Mouse (Mus musculus): ENCODE results near the gene Hist1h1t.
"Not testable (repeated sequence)": the region's sequence is repeated elsewhere in the genome, so short reads cannot be mapped to it uniquely, and the experiment has no call there.

The Hist1h1t gene

DNA sequence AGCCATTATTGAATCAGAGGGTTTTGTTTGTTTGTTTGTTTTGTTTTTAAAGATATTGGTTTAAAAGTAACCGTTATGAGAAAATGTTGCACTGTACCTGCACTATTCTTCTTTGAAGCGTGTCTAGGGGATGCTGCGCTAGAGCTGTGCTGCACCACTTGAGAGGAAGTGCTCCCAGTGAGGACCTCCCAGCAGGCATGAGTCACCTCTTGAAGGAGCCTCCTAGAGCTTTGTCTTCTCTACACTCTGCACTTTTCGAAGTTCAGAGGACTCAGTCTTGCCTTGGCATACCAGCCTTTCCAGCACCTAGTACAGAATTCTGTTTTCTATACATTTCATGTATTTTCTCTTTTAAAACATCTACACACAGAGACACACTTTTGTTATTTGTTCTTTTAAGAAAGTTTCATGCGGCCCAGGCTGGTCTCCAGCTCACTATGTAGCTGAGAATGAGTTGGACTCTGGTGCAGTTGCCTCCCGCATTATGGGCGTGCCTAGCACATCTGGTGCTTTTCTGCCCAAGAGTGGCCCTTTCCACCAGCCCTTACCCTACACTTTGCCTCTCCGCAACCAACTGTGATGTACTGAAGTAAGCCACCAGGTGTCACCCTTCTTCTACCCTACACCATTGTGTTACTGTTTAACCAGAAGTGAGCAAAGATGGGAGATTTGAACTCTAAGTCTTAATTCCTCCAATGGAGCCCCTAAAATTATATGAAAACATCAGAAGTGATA, 5.3 kb downstream of the Hist1h1t start:
- peak; percentile 56 to 82 for DNase-seq

- no peak for DNase-seq
These were observed 6.6 kb downstream of the Hist1h1t start for GRCm38 (mm10) chr13:23702220-23702619.

DNA sequence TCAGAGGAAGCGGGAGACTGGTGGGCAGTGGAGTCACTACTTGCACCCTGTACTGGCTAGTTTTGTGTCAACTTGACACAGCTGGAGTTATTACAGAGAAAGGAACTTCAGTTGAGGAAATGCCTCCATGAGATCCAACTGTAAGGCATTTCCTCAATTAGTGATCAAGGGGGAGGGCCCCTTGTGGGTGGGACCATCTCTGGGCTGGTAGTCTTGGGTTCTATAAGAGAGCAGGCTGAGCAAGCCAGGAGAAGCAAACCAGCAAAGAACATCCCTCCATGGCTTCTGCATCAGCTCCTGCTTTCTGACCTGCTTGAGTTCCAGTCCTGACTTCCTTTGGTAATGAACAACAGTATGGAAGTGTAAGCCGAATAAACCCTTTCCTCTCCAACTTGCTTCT, 7.2 kb downstream of the Hist1h1t start:
- DNase-seq: peak in 1 of 2 experiments; percentile 4

- peak in 1 of 2 experiments; percentile 16 for DNase-seq
These were observed 10.2 kb downstream of the Hist1h1t start for GRCm38 (mm10) chr13:23705751-23706356.

DNA sequence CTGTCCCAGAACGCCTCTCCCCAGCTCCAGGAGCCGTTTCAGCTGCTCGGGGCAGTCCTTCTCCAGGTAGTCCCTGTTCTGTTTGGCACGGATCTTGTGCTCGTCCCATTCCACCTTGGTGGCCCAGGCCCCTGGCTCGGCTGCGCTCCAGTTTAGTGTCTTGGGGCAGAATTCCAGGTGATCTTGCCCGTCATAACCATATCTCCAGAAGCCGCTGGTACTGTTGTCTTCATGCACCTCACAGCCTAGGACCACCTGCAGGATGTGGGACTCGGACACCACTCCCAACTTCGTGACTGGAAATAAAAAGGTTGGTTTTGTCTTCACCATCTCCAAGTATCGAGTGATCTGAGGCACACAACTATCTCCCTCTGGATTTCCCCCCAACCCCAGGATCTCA, 11.2 kb downstream of the Hist1h1t start:
- DNase-seq: peak in 1 of 2 experiments; percentile 2

DNA sequence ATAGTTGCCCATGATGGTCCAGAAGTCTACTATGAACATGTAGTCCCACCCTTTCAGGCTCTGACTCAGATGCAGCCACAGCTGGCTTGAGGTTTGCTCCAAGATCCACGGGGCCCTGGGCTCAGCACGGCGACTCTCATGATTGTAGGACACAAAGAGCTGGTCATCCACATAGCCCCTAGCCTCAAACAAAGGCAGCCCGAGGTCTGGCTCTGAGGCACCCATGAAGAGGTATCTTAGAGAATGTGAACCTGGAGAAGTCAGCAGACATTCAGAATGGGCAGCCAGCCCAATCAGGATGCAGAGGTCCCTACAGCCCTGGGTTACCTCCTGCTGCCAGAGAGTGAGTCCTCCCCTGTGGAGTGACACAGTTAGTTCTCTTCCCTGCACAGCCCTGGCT, 12.4 kb downstream of the Hist1h1t start:
- no peak for DNase-seq

DNA sequence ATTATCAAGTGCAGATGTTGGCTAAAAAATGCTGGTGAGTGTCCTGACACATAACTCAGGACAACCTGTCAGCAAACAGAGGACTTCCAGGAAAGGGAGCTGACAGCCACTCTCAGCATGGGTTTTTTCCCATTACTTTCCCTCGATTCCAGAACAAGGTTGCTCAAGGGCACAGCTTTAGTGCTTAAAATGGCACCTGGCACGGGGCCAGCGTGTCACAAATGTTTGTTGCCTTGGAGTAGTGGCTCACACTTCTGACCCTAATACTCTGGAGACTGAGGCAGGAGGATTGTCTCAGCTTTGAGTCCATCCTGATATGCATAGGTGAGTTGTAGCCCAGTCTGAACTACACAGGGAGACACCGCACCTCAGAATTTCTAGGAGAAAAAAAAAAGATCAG, 13.0 kb downstream of the Hist1h1t start:
- no peak for DNase-seq

DNA sequence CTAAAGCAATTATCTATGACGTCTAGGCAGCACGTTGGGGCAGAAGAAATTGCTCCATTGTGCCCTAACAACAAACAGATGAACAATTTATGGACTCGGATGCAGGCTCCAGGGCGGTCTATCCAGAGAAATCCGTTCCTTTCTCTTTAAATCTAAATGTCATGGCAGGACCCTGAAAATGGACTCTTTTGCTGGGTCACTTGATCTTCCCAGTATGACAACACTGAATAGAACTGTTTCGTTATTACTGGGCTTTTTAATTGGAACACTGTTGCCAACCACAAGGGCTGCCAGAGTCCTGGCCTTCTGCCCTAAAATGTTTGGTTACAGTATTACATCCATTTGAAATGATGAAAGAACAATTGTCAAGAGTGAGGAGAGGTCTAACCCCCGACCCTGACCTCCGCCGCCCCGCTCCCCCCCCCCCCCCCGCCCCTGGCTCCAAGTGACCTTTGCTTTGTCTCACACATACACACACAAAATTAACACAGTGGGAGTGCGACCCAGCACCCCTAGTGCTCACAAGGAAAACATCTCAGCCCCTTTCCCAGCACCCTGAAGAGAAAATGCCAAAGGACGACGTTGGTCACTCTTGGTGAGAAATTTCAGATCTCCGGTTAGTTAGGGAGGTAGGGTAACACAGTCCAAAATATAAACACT, 14.2 kb downstream of the Hist1h1t start:
- no peak for DNase-seq

DNA sequence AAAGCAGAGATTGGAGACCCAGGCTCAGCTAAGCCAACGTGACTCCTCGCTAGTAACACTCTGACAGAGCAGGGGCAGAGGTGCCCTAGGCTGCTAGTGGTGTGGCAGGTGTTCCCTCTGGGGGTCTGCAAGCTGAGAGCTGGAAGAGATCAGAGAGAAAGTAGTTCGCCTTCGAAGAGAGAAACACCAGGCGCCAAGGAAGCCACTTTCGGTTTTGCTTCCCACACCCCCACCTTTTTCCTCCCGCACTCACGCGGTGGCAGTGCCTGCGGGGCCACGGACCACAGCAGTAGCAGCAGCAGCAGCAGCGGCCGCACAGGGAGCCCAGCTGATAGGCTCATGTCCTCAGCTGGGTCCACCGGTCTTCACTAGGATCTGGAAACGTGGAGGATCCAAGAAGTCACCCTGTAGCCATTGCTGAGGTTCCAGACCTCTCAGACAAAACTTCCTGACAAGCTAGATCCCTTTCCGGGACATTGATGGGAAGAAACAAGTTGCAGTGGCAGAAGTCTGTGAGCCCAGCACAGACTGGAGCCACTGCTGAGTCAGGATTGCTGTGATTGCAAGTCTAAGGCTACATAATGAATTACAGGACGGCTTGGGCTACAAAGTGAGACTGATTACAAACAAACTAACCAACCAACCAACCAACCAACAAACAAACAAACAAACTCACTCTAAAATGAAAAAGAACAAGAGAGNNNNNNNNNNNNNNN, 14.9 kb downstream of the Hist1h1t start, which contains the start of gene Hfe:
Gene Hfe (minus strand): TSS at position 481 of the 716 bp plus-strand sequence.
- peak; percentile 65 to 69 for DNase-seq

DNA sequence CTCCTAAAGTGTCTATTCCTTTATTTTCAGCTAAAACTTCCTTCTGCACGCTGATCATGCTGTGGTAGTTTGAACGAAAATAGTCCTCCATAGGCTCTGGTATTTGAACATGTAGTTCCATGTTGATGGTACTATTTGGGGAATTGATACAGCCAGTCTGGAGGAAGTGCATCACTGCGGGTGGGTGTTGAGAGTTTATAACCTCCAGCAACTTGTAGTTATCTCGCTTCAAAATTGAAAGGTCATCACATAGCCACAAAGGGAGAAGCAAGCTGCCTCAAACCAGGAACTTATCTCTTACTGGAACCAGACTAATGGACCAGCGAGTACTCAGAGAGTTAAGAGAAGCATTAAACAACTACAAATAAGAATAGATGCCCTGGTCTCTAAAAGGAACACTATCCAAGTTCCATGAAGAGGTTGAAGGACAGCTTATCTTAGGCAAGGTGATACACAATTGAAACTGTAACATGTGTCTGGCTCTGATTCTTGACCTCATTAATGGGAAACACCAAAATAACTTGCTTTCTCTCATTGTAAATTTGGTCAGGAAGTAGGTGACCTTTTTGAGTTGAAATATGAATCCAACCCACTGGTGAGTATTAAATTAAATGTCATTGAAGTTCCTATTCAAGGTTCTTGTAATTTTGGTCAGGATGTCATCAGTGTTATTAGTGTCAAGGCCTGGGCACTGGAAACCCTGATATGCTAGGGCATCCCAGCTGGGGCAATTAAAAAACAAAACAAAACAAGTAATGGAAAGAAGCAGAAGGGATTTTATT, 20.8 kb downstream of the Hist1h1t start:
- DNase-seq: no peak

DNA sequence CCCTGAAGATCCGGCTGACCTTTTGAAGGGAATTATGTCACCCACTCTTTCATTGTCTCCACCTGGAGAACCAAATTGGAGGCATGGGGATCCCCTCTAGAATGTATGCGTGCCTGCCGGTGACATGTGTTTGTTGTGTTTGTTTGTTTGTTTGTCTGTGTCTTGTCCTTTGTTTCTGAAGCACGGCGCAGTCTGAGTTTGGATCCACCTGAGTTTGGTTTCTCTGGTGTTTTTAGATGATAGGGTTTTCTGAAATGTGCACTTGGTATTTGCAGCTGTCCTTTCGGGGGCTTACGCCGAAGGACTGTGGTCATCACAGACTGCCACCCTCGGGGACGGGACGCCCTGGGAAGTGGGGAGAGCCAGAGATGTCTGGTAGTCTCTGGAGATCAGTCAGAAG, 21.6 kb downstream of the Hist1h1t start:
- DNase-seq: no peak

- DNase-seq: not testable (repeated sequence)
These were observed 22.1 kb downstream of the Hist1h1t start for GRCm38 (mm10) chr13:23717593-23718245.

- no peak for DNase-seq
These were observed 28.6 kb downstream of the Hist1h1t start for GRCm38 (mm10) chr13:23724239-23724638.

GRCm38 (mm10) chr13:23725213-23725612, 29.6 kb downstream of the Hist1h1t start:
- no peak for DNase-seq

DNA sequence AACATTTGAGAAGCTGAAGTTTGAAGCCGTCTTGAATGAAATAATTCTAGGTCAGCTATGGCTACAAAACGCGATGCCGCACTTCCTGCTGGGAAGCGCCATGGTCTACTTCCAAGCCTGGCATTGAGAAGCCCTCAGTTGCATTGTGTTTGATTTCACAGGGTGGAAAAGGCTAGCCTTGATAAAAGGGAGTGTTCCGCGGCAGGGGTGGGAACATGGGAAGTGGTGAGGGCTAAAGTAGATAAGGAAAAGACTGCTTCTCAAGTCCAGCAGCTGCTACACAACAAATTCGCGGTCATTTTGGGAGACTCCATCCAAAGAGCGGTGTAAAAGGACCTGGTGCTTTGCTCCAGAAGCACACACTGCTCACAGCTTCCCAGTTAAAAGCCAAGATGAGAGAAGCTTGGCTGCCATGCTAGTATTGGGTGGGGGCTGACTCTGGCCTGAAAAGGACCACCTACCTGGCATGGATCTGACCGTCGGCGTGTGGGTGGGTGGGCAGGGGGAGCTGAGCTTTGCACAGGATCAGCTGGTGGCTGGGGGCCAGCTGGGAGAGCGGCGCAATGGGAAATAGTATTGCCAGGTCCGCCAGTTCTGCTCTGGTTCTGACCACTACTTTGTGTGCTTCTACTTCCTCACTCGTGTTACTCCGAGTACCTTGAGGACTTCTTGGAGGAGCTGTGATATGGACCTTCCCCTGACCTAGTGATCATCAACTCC, 33.0 kb downstream of the Hist1h1t start:
- DNase-seq: no peak

- DNase-seq: no peak
These were observed 33.5 kb downstream of the Hist1h1t start for GRCm38 (mm10) chr13:23729192-23729525.

DNA sequence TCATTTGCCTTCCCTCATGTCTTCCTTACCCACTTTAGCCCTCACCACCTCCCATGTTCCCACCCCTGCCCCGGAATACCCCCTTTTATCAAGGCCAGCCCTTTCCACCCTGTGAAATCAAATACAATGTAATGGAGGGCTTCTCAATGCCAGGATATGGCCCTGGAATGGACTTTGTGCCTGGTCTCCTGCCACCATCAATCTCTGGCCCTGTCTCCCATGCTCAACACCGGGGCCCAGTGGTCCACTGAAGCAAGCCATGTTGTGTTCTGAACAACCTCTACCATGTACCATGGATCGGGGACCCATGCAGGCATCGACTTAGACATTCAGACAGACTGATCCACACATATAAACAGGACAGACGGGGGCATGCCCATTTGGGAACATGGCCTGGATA, 34.1 kb downstream of the Hist1h1t start:
- no peak for DNase-seq

DNA sequence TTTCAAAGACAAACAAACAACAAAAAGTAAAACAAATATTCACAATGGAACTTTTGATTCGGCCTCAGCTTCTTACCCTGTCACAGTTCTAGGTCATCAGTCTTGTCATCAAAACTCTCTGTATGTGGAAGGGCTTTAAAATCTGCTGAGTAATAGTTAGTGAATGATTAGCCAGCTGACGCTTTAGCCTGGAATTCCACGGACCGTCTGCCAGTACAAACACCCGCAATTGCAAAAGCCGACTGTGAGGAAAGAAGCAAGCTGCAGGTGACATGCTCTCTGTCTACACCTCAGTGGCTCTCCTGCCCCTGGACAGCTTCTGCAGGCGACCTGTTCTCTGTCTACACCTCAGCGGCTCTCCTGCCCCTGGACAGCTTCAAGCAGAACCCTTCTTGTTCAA, 34.9 kb downstream of the Hist1h1t start:
- peak in 1 of 2 experiments; percentile 52 for DNase-seq

DNA sequence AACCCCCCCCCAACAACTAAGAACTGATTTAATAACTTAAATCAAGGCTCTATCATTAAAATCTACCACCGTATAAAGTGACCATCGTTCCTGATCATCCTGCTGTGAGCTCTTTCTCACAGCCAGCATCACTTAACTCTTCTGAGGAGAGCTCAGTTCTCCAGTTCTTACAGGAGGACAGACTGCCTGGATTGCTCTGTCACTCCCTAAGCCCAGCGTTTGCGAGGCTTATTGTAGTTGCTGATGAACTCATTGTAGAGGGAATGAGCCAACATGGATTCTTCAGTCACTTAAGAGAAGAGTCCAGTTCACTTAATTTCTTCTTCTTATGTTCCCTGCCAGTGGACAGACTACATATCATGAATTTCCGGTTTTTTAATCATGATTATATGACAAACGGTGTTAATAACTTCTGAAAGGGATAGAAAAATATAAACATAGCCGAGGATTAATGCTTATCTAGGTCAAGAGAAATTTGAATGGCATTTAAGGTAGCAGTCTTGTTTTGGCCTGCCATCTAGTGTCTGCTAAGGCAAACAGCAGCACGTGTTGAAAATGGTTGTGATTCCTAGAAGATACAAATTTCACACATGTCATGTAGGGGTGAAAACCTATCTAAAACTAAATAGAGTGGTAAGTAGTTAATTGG, 36.7 kb downstream of the Hist1h1t start:
- peak in 1 of 2 experiments; percentile 60 for DNase-seq

GRCm38 (mm10) chr13:23737091-23737490, 41.5 kb downstream of the Hist1h1t start:
- DNase-seq: no peak

DNA sequence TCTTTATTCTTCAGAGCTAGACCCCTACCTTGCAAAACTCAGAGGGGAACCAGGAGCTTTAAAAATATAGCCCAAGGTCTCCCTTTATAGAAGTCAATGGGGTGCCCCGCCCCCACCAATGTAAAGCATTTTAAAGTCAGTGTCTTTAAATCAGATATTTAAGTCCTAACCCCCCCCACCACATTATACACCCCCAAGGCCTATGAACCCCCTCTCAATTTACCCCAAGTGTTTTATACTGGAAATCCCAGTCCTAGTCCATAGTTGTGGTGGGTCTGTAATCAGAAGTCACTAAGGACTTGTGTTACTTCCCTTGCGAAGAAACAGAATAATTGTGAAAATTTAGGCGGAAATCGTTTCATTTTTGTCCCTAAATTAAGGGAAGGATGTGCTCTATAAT, 42.4 kb downstream of the Hist1h1t start:
- no peak for DNase-seq
